Mouse (Mus musculus) retina, postnatal 7 days (tissue): ENCODE results near the gene Vsig8.
A peak's percentile ranks its signal among the peaks of the same experiment; 100 is the strongest.

Experiments
- DNase-seq: peaks from one replicate; pipeline ENCODE4 v3.0.0-alpha.2; 2012; ENCODE audit warnings: low read depth, low spot score

Vsig8 gene

GRCm38 (mm10) chr1:172590385-172590784, 34.6 kb downstream of the Vsig8 start, which contains the start of gene Slamf8:
Gene Slamf8, minus strand, starts transcription at chr1:172590568.
- DNase-seq: no peak

DNA sequence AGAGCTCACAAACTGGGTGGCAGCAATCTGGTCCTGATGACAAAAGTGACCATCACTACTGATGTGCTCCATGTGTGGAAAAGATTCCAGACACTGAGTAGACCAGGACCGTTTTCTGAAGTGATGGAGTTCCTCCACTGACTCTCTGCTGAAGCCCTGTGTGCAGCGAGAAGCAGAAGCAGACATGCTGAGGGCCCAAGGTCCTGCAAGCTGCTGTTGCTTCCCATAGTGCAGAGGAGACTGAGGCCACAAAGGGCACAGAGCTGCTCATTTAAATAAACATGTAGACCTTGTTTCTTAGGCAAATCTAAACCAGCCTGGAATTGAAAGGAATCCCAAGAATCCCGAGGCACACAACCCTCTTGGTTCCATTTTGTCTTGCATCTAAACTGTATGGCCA, 37.6 kb downstream of the Vsig8 start:
- no peak for DNase-seq

- no peak for DNase-seq
These were observed 38.2 kb downstream of the Vsig8 start for GRCm38 (mm10) chr1:172593956-172594355.

- peak; percentile 34 for DNase-seq
These were observed 38.8 kb downstream of the Vsig8 start for GRCm38 (mm10) chr1:172594495-172594894.

DNA sequence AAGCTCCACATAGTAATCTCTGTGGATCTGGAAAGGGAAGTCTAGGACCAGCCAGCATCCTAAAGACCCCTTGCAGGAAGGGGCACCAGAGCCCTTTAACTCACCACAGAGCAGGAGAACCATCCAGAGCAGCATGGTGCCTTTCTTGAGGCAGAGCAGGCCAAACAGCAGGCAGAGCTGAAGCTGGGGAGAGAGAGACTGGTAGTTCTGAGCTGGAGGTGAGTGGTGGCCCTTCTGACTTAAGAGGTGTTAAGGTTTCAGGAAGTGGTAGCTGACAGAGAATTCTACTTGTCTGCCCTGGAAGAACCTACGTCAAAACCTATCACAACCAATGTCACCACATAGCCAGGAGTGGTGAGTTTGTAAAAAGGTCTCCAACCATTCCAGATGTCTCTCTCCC, 46.6 kb downstream of the Vsig8 start, which contains the start of gene Fcrl6:
Fcrl6 (minus strand) TSS at position 226 of the 400 bp plus-strand sequence.
- DNase-seq: no peak

GRCm38 (mm10) chr1:172611304-172611703, 55.6 kb downstream of the Vsig8 start:
- DNase-seq: no peak

GRCm38 (mm10) chr1:172612745-172613144, 57.0 kb downstream of the Vsig8 start:
- no peak for DNase-seq
